Mouse (Mus musculus): ENCODE data around the gene Bricd5.

Bricd5 gene

GRCm38 (mm10) chr17:24485090-24485860, 11.6 kb downstream of the Bricd5 start:
- DNase-seq: peak in 1 of 2 experiments; percentile 46

- DNase-seq: peak in 1 of 2 experiments; percentile 44
Measured at GRCm38 (mm10) chr17:24488186-24488661, 14.5 kb downstream of the Bricd5 start, which contains the start of gene Caskin1. Caskin1 (plus strand) TSS chr17:24488601.

- peak in 1 of 2 experiments; percentile 44 for DNase-seq
Measured at GRCm38 (mm10) chr17:24488662-24489264, 15.1 kb downstream of the Bricd5 start.

DNA sequence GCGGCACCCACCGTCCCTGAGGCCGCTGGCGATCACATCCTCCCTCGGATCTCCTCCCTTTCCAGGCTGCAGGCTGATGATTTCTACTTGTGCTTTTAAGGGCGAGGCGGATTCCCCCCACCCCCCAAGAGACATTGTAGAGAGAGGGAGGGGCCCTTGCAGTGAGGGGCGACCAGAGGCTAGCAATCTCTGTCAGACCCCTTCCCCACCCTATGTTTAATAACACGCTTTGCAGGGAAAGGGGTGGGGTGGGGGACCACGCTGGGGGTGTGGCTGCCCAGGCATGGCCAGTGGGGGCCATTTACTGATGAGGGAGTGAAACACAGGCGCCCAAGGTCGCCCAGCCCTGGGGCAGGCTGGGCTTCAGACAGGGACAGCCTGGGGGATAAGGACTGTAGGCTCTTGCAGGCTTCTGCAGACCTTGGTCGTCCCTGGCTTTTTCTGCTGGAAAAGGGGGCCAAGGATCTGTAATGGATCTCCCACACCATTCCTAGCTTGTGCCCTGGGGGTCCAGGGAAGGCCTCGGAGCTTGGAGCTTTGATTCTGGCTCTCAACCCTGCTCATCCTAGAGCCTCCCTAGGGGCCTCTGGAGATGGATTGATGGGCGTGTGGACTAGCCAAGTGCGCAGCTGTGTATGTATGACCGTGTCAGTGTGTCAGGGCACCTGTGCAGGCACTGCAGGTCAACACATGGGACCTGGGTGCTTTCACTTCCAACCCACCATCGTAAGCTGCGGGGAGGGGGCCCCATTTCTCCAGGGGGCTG, 15.8 kb downstream of the Bricd5 start:
- no peak for DNase-seq

GRCm38 (mm10) chr17:24490399-24490798, 16.7 kb downstream of the Bricd5 start:
- DNase-seq: no peak

DNA sequence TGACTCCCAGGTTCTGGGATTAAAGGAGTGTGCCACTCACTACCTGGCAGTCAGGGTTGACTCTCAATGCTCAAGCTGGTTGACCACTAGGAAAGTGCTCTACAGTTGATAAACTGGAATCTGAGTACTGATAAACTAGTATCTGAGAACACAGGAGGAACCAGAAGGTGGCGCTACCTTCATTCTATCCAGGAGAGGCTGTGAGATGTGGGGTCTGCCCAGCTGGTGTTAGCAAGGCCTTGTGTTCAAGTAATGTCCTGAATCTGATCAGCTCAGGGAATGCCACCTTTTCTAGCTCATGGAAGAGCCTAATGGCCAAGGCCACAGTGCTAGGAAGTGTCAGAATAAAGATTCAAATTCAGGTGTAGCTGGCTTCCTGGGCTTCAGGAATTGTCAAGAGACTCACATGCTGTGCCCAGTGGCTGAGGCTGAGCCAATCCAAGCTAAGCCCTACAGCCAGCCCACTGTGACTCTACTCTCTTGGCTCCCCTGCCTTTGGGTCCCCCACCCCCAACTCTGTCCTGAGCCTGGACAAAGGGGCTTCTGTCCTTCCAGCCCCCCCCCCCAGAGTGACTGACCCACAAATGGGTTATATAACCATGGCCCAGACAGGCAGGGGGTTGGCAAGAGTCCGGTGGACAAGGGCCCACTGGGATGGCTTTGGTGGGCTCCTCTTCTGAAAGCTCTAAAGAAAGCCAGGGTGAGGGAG, 21.1 kb downstream of the Bricd5 start:
- DNase-seq: peak; percentile 48 to 79

DNA sequence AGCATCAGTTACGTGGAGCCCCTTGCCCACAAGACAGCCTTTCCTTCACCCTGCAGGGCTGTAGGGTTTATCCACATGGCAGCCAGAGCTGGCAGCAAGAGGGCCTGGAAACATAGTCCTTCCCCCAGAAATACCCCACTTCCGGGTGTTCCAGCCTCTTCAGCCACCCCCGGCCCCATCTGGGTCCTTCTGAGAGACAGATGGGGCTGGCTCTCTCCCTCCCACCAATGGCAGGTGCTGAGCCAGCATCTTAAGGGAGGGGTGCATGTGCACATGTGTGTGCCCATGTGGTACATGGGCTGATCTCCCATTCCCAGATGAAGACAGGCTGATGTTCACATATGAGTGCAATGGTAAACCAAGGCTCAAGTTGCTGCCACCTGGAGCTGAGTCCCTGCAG, 21.8 kb downstream of the Bricd5 start:
- no peak for DNase-seq

DNA sequence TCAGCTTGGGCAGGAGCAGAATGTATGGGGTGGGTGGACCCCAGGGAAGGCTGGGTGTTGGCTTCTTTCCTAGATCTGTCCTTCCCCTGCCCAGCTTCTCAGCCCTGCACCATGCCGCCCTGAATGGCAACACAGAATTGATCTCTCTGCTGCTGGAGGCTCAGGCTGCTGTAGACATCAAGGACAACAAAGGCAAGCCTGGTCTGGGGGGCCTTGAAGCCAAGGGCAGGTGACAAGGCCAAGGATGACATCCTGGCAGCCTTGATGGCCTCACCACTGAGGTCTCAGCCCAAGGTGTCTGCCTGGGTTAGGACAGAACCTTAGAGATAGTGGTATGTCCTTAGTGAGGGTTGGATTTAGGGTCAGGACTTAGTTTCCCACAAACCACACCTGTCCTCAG, 22.3 kb downstream of the Bricd5 start:
- no peak for DNase-seq

- DNase-seq: peak in 1 of 2 experiments; percentile 30
Measured at GRCm38 (mm10) chr17:24502208-24502607, 28.5 kb downstream of the Bricd5 start.

DNA sequence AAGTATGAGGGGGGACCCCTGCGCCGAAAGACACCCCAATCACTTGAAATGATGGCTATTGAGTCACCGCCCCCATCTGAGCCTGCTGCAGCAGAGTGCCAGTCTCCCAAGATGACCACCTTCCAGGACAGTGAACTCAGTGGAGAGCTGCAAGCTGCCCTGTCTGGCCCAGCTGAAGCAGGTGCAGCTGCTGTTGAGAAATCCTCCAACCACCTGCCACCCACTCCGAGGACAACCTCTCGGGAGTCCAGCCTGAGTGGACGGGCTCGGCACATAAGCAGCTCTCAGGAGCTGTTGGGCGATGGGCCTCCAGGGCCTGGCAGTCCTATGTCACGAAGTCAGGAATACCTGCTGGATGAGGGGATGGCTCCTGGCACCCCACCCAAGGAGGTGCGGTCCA, 30.4 kb downstream of the Bricd5 start:
- no peak for DNase-seq

- DNase-seq: no peak
Measured at GRCm38 (mm10) chr17:24505286-24505955, 31.7 kb downstream of the Bricd5 start.

GRCm38 (mm10) chr17:24506332-24507070, 32.8 kb downstream of the Bricd5 start:
- DNase-seq: peak in 1 of 2 experiments; percentile 29

- DNase-seq: peak; percentile 12 to 44
Measured at GRCm38 (mm10) chr17:24507129-24507664, 33.5 kb downstream of the Bricd5 start.

DNA sequence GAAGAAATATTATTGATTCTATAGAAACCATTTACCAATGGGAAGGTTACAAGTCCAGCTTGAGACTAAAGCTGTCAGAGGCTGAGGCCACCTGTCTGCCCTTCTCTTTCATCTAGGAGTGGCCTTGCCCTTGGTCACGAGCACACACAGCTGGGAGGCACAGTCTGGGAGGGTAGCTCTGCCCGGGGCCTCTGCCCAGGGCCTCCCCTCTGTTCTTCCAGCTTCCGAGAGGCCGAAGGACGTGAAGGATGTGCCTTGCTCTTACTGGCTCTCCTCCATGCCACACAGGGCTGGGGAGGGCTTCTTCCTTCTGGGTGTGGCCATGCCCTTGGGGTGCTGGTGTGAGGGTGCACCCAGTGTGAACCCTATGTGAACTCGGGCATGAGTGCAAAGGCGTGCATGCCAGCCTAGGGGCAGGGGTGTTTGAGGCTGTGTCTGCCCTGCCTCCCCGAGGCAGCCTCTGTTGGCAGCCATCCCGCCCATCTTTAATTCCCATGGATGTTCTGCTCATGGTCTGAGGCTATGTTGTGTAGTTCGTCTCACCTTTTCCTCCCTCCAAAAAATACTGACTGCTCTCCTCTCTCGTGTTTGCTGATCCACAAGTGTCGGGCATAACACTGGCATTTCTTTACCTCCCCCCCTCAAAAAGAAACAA, 34.2 kb downstream of the Bricd5 start:
- no peak for DNase-seq

DNA sequence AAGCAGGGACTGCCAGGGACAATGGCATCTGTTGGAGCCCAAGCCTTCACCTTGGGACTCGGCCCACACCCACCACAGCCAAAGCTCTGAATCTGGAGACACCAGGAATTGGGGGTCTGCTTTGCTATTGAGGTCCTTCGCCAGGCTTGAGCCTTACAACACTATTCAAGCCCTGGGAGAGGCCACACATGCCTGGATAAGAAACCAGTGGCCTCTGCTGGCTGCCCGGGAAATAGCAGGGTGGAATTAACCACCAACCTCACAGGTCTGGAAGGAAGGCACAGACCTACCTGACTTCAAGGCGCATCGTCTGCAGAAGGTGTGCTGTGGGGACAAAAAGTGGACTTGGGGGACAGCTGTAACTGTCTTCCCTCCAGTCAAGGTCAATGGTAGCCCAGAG, 39.9 kb downstream of the Bricd5 start:
- peak; percentile 49 to 83 for DNase-seq

DNA sequence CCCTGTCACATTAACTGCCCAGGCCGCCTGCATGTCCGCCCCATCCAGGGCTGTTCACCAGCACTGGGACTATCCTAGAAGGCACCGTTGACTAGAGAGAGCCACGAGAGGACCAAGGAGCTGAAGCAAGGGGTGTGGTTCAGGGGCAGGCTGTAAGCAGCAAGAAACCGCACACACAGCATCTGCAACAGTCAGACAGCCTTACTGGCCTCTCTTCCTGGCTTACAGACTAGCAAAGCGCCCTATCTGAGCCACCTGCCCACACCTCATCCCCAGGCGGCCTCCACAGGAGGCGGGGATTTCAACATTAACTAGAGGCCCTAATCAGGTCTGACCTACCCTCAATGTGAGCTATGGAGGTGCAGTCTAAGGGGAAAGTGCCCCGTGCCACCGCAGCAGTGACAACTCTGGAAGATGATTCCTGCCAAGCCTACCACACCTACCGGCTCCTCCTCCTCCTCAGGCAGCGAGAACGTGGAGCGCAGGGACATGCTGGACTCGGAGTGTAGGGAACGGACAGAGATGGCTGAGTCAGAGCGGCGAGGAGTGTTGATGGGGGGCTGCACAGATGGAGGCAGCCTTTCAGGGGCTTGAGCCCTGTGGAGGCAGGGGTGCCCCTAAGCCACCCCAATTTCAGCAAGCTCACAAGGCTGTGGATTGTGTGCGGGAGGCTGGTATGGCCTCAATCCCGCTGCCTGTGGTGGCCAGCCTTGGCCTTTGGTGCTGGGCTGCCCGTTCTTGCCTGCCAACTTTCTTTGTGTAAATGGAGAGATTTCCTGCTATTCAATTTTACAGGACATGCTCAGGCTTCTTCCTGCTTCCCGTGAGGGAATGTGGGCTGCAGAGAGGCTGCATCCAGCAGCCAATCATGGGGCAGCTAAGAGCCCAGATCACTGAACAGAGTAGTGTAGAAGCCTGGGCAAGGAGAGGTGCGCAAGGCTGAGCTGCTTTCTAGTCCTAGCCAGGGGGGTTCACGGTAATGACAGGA, 40.9 kb downstream of the Bricd5 start:
- DNase-seq: peak; percentile 45 to 47

DNA sequence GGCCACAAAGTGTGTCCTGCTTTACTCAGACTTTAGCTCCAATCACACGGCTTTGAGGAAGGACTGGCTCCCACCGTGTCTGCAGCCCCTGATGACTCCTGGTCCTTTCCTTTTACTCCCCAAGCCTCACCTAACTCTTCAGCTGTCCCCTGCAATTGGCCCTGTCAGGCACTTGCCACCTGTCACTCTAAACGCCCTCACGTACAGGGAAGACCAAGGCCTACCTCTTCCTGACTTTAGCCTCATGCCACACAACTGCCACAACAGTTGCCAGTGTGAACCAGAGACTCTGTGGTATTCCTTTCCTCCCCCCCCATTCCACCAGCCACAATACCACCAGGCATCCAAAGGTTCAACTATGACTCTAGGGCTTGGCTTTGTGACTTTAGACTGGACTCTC, 46.8 kb downstream of the Bricd5 start:
- no peak for DNase-seq

DNA sequence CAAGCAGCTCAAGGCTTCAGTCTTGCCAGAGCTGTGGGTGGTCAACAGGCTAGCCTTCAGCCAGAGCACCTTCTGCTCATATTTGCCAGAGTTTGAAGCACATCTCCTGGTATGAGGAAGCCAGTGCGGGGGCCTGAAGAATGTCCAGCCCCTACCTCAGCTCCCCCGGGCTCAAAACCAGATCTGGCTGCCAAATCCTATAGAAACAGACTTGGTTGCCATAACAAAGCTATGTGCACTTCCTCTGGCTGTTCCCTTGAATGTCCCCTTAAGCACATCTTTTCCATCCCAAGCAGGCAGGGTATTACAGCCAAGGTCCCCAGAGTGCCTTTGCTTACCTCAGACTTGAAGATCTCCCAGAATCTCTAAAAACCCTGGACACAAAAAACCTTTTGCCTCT, 51.0 kb downstream of the Bricd5 start:
- DNase-seq: no peak

All from kidney, postnatal 36 days (tissue).